Comparison of ENCODE assay signal across 9 mouse cellular contexts in the genomic region with DNA sequence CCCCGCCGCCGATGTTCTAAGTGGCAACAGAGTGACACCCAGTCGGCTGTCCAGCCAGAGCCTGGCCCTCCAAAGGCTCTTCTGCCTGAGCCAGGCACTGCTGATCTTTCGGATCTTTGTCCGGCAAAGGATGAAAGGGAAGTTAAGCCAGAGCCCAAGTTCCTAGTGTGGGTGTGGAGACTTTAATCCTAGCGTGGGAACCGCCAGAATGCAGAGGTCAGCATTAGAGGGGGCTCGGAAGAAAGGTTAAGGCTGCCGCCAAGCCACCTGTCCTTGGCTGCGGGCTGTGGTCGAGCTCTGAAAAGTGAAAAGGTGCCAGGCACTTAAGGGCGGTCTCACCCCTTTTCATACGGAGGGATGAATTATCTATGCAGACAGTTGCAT. TPM values are rescaled to one million over a fixed set of nuclear protein-coding genes. Genes with fewer than 3 reads are reported as not detected.
DNase-seq lines count a peak whose midpoint lies in the region; ATAC-seq and TF ChIP-seq lines count a peak whose summit lies in the region.
"Had no signal": no experiment of that assay in that cellular context is flagged by ENCODE, and none has a peak within 500 bp of the region (broad histone marks: within the 10 kb centered on the region; RNA-seq: fewer than 3 reads in every experiment).

No protein-coding gene starts in this region.

- peak overlapping the region; percentile 49; the same call in 1 of the 2 replicates for H3K9ac ChIP-seq in kidney, postnatal 0 days (ENCODE audit: low read depth, low read length)
- peak overlapping the region; percentile 53 for H3K9ac ChIP-seq in heart, embryonic 15.5 days

- H3K79me2 ChIP-seq in macrophage (ENCODE audit: inconsistent target): peaks cover 11% of the 10 kb centered on the region

- H3K4me2 ChIP-seq in kidney, postnatal 0 days (ENCODE audit: low read length): peak overlapping the region; percentile 76
- peak overlapping the region; percentile 83 for H3K4me2 ChIP-seq in heart, embryonic 15.5 days

- ATAC-seq in kidney, postnatal 0 days (replicated peaks; ENCODE audit: low FRiP score, low read depth): no peak
- ATAC-seq in heart, embryonic 15.5 days (replicated peaks; ENCODE audit: insufficient number of reproducible peaks, insufficient read depth, low FRiP score, low read depth): no peak
- no peak for ATAC-seq in inflammation-experienced regulatory T-cells, adult 6 months

- no peaks in the 10 kb centered on the region for H3K9me3 ChIP-seq in kidney, postnatal 0 days (replicated peaks; ENCODE audit: low read length)
- no peaks in the 10 kb centered on the region for H3K9me3 ChIP-seq in heart, embryonic 15.5 days (replicated peaks)

- H3K36me3 ChIP-seq in kidney, postnatal 0 days (ENCODE audit: insufficient read depth, low read length): no peaks in the 10 kb centered on the region
- H3K36me3 ChIP-seq in heart, embryonic 15.5 days: no peaks in the 10 kb centered on the region
- H3K36me3 ChIP-seq in macrophage (ENCODE audit: inconsistent target): no peaks in the 10 kb centered on the region

- no peak for TF ChIP-seq CTCF in kidney, postnatal 0 days (IDR thresholded peaks at IDR 0.05; ENCODE audit: low read depth)

- WGBS in kidney, postnatal 0 days: 1% methylated on average over 14 of the region's 14 CpGs
- WGBS in heart, embryonic 15.5 days: under 1% methylated on average over 14 of the region's 14 CpGs
- WGBS in macrophage (ENCODE audit: missing documents): 0% methylated on average over 11 of the region's 14 CpGs

- peak overlapping the region; percentile 56 for H3K4me3 ChIP-seq in kidney, postnatal 0 days (replicated peaks; ENCODE audit: low read depth, low read length)
- peak overlapping the region; percentile 71 for H3K4me3 ChIP-seq in heart, embryonic 15.5 days
- peak overlapping the region; percentile 73 for H3K4me3 ChIP-seq in macrophage (ENCODE audit: inconsistent target)

- H3K27me3 ChIP-seq in kidney, postnatal 0 days (ENCODE audit: insufficient read depth, low read length): no peaks in the 10 kb centered on the region
- no peaks in the 10 kb centered on the region for H3K27me3 ChIP-seq in heart, embryonic 15.5 days

- peak overlapping the region; percentile 25; the same call in 1 of the 2 replicates for H3K27ac ChIP-seq in kidney, postnatal 0 days
- no peak overlapping the region for H3K27ac ChIP-seq in heart, embryonic 15.5 days
- H3K27ac ChIP-seq in macrophage: no peak overlapping the region

- DNase-seq in kidney, postnatal 0 days (ENCODE audit: low spot score): no peak
- DNase-seq in kidney, postnatal 10 days: no peak
- DNase-seq in brain, adult 2 months (ENCODE audit: low read depth, low spot score): peak; percentile 13
- DNase-seq in frontal cortex, postnatal 14 days (ENCODE audit: low spot score in 2 of 2): no peak
- no peak for DNase-seq in adrenal gland, adult (ENCODE audit: inconsistent age in 2 of 2, low spot score in 1 of 2)

- peaks cover 8% of the 10 kb centered on the region; the same call in 1 of the 2 replicates for H3K4me1 ChIP-seq in kidney, postnatal 0 days (replicated peaks; ENCODE audit: insufficient read depth, low read length)
- H3K4me1 ChIP-seq in heart, embryonic 15.5 days (replicated peaks): peaks cover 31% of the 10 kb centered on the region

RNA-seq across cellular contexts. Expression of a gene that starts 5.5 kb away (rescaled TPM):
- 29.8 and 37.6 TPM in 2 replicates for polyA plus RNA-seq in kidney, postnatal 0 days (2015; fragmentation: Nextera tagmentation; extraction: Ambion mirVana)
- polyA plus RNA-seq in heart, embryonic 15.5 days (2015; fragmentation: Nextera tagmentation; extraction: Ambion mirVana): 4.1 and 11.9 TPM in 2 replicates
- total RNA-seq in macrophage (2018; cell fraction: chromatin; rRNA removed): not detected
- not detected for total RNA-seq in macrophage (2018; cell fraction: cytosol; rRNA removed)
- not detected for total RNA-seq in macrophage (2018; cell fraction: nucleus; rRNA removed)
- 0.31 TPM in 1 of 3 replicates, not detected in the others for polyA plus RNA-seq in macrophage (2018)
- not detected for polyA plus RNA-seq in inflammation-experienced regulatory T-cells, adult 6 months (2017; shearing (Covaris generic))
- polyA plus RNA-seq: brain, embryonic 14.5 days had no signal

RNA-seq across cellular contexts. Expression of a gene that starts 28.7 kb away (rescaled TPM):
- polyA plus RNA-seq in kidney, postnatal 0 days (2015; fragmentation: Nextera tagmentation; extraction: Ambion mirVana): 39.6 and 42.2 TPM in 2 replicates
- 28.5 and 37.9 TPM in 2 replicates for polyA plus RNA-seq in heart, embryonic 15.5 days (2015; fragmentation: Nextera tagmentation; extraction: Ambion mirVana)
- 100 to 1,000 TPM in 9 of 26 experiments, 10 to 100 TPM in 17; 16.2 to 132 (median 58.6) TPM for total RNA-seq in macrophage (2018; cell fraction: chromatin; rRNA removed)
- 100 to 1,000 TPM in 10 of 26 experiments, 10 to 100 TPM in 16; 28.2 to 129 (median 68.6) TPM for total RNA-seq in macrophage (2018; cell fraction: cytosol; rRNA removed)
- 100 to 1,000 TPM in 12 of 26 experiments, 10 to 100 TPM in 14; 21.4 to 164 (median 69.5) TPM for total RNA-seq in macrophage (2018; cell fraction: nucleus; rRNA removed)
- polyA plus RNA-seq in macrophage (2018): 31.7 to 55.1 TPM (median 47.7 TPM) in 3 replicates
- 10 to 100 TPM; 21.3 to 26.7 (median 25.5) TPM for polyA plus RNA-seq in inflammation-experienced regulatory T-cells, adult 6 months (2017; shearing (Covaris generic))

RNA-seq across cellular contexts. Expression of a gene that starts 30.1 kb away (rescaled TPM):
- 4.4 and 4.8 TPM in 2 replicates for polyA plus RNA-seq in kidney, postnatal 0 days (2015; fragmentation: Nextera tagmentation; extraction: Ambion mirVana)
- polyA plus RNA-seq in heart, embryonic 15.5 days (2015; fragmentation: Nextera tagmentation; extraction: Ambion mirVana): 3.3 and 4.1 TPM in 2 replicates
- 10 to 100 TPM in 25 of 26 experiments, 1 to 10 TPM in 1; 9.9 to 43.4 (median 21.4) TPM for total RNA-seq in macrophage (2018; cell fraction: chromatin; rRNA removed)
- 1 to 10 TPM; 5.9 to 9.5 (median 7.7) TPM for total RNA-seq in macrophage (2018; cell fraction: cytosol; rRNA removed)
- 10 to 100 TPM in 22 of 26 experiments, 1 to 10 TPM in 4; 6.2 to 26.4 (median 13.7) TPM for total RNA-seq in macrophage (2018; cell fraction: nucleus; rRNA removed)
- polyA plus RNA-seq in macrophage (2018): 4.9 to 7.6 TPM (median 6.2 TPM) in 3 replicates
- 1 to 10 TPM; 6.1 to 7.4 (median 7.4) TPM for polyA plus RNA-seq in inflammation-experienced regulatory T-cells, adult 6 months (2017; shearing (Covaris generic))

RNA-seq across cellular contexts. Expression of a gene that starts 30.5 kb away (rescaled TPM):
- 76.6 and 89.9 TPM in 2 replicates for polyA plus RNA-seq in kidney, postnatal 0 days (2015; fragmentation: Nextera tagmentation; extraction: Ambion mirVana)
- polyA plus RNA-seq in heart, embryonic 15.5 days (2015; fragmentation: Nextera tagmentation; extraction: Ambion mirVana): not detected in 2 replicates
- not detected for total RNA-seq in macrophage (2018; cell fraction: chromatin; rRNA removed)
- not detected for total RNA-seq in macrophage (2018; cell fraction: cytosol; rRNA removed)
- not detected for total RNA-seq in macrophage (2018; cell fraction: nucleus; rRNA removed)
- not detected in 3 replicates for polyA plus RNA-seq in macrophage (2018)
- polyA plus RNA-seq in inflammation-experienced regulatory T-cells, adult 6 months (2017; shearing (Covaris generic)): not detected

RNA-seq across cellular contexts. Expression of a gene that starts 32.8 kb away (rescaled TPM):
- 8.5 and 9.7 TPM in 2 replicates for polyA plus RNA-seq in kidney, postnatal 0 days (2015; fragmentation: Nextera tagmentation; extraction: Ambion mirVana)
- 10.2 and 11.9 TPM in 2 replicates for polyA plus RNA-seq in heart, embryonic 15.5 days (2015; fragmentation: Nextera tagmentation; extraction: Ambion mirVana)
- 10 to 100 TPM in 15 of 26 experiments, 1 to 10 TPM in 11; 1.7 to 26.2 (median 10.9) TPM for total RNA-seq in macrophage (2018; cell fraction: chromatin; rRNA removed)
- total RNA-seq in macrophage (2018; cell fraction: cytosol; rRNA removed): 10 to 100 TPM in 24 of 26 experiments, 1 to 10 TPM in 2; 7.6 to 22.6 (median 13.8) TPM
- 10 to 100 TPM in 18 of 26 experiments, 1 to 10 TPM in 8; 4.9 to 25.3 (median 13.3) TPM for total RNA-seq in macrophage (2018; cell fraction: nucleus; rRNA removed)
- polyA plus RNA-seq in macrophage (2018): 4.9 to 9.3 TPM (median 8.4 TPM) in 3 replicates
- 1 to 10 TPM; 7.0 to 9.7 (median 8.7) TPM for polyA plus RNA-seq in inflammation-experienced regulatory T-cells, adult 6 months (2017; shearing (Covaris generic))
